21 mouse cellular contexts compared by ENCODE assay signal in genomic region chr8:118749191-118749590, GRCm38 (mm10).
A peak's percentile ranks its signal among the peaks of the same experiment; 100 is the strongest.
DNase-seq lines count a peak whose midpoint lies in the region; ATAC-seq and TF ChIP-seq lines count a peak whose summit lies in the region.
"Had no signal": no experiment of that assay in that cellular context is flagged by ENCODE, and none has a peak within 500 bp of the region (broad histone marks: within the 10 kb centered on the region; RNA-seq: fewer than 3 reads in every experiment).

No protein-coding gene starts in this region.

- H3K27me3 ChIP-seq in megakaryocyte, embryonic 14.5 days (replicated peaks) = no peaks in the 10 kb centered on the region
- 0 out of 2 replicates have a peak, but pooled peaks cover 1% of the 10 kb centered on the region for H3K27me3 ChIP-seq in cerebellum, adult 2 months (ENCODE audit: control insufficient read depth, insufficient read depth, low read length)
- H3K27me3 ChIP-seq: heart, embryonic 12.5 days; limb, embryonic 15.5 days; liver, embryonic 15.5 days had no signal

- TF ChIP-seq CTCF in cerebellum, adult 2 months (IDR thresholded peaks at IDR 0.05; ENCODE audit: borderline replicate concordance, insufficient read depth, low read depth, low read length) = peak; percentile 8; the same call in 1 of the 2 replicates

- WGBS in cerebellum, adult 2 months = 21% methylated on average over 3 of the region's 3 CpGs

- ATAC-seq in megakaryocyte, adult 5-6 weeks (ENCODE audit: poor library complexity, severe bottlenecking) = no peak
- ATAC-seq: forebrain, postnatal 0 days had no signal

- H3K36me3 ChIP-seq in megakaryocyte, embryonic 14.5 days (replicated peaks; ENCODE audit: low read length) = no peaks in the 10 kb centered on the region
- H3K36me3 ChIP-seq: forebrain, embryonic 10.5 days; heart, embryonic 12.5 days; limb, embryonic 15.5 days; liver, embryonic 15.5 days; midbrain, embryonic 10.5 days had no signal

- no peaks in the 10 kb centered on the region for H3K4me1 ChIP-seq in megakaryocyte, embryonic 14.5 days
- no peaks in the 10 kb centered on the region for H3K4me1 ChIP-seq in cerebellum, adult 2 months (ENCODE audit: control insufficient read depth, insufficient read depth, low read length)
- H3K4me1 ChIP-seq: forebrain, embryonic 10.5 days; heart, embryonic 12.5 days; limb, embryonic 15.5 days; liver, embryonic 15.5 days; midbrain, embryonic 10.5 days had no signal

- no peak for TF ChIP-seq POLR2A in cerebellum, adult 2 months (IDR thresholded peaks at IDR 0.05; ENCODE audit: borderline replicate concordance, insufficient read depth, low read length)

- H3K27ac ChIP-seq in cerebellum, adult 2 months (ENCODE audit: insufficient read depth, low read length) = no peak overlapping the region
- H3K27ac ChIP-seq: forebrain, embryonic 10.5 days; limb, embryonic 15.5 days; liver, embryonic 15.5 days; midbrain, embryonic 10.5 days; stomach, postnatal 0 days had no signal

- H3K4me3 ChIP-seq in megakaryocyte, embryonic 14.5 days (replicated peaks) = peak overlapping the region; percentile 66
- H3K4me3 ChIP-seq in cerebellum, adult 2 months (replicated peaks; ENCODE audit: insufficient read depth, low read depth, low read length) = no peak overlapping the region
- H3K4me3 ChIP-seq: forebrain, embryonic 10.5 days; heart, embryonic 12.5 days; limb, embryonic 15.5 days; liver, embryonic 15.5 days; midbrain, embryonic 10.5 days had no signal

- peak; percentile 6 to 7 for DNase-seq in heart, adult 18-20 months
- no peak for DNase-seq in heart, adult 9 months (ENCODE audit: low spot score in 2 of 2)
- DNase-seq in cerebellum, adult 2 months = peak; percentile 78 to 92
- DNase-seq in cerebellum, postnatal 25 days = peak; percentile 83 to 93
- DNase-seq in ovary, postnatal 14 days (ENCODE audit: low spot score) = no peak
- no peak for DNase-seq in adrenal gland, adult 8-10 months
- DNase-seq: forebrain, postnatal 0 days; kidney, adult 11 months; kidney, postnatal 36 days; layer of hippocampus, adult 9-11 months; lung, postnatal 4 days; right cerebral cortex, postnatal 14 days; thymus, adult 2 months had no signal

- peaks cover 93% of the 10 kb centered on the region for H3K9me3 ChIP-seq in megakaryocyte, embryonic 14.5 days
- H3K9me3 ChIP-seq: forebrain, embryonic 10.5 days; heart, embryonic 12.5 days; limb, embryonic 15.5 days; midbrain, embryonic 10.5 days had no signal

Comparison
In these comparisons a context has a peak if more than half of its experiments do, and no peak if none do; other contexts are left out.
1. DNase-seq: peak in heart, adult 18-20 months (2 of 2), cerebellum, adult 2 months (2 of 2) and cerebellum, postnatal 25 days (2 of 2); none in heart, adult 9 months (0 of 2), ovary, postnatal 14 days (single experiment) and adrenal gland, adult 8-10 months (single experiment).